Mouse (Mus musculus) kidney, postnatal 0 days (tissue): ENCODE results near the gene Tanc2. TPM values are rescaled to one million over a fixed set of nuclear protein-coding genes. Genes with fewer than 3 reads are reported as not detected.

Source experiments
- ATAC-seq: fragments of 200-750 bp; cut with Nextera tagmentation; replicated peaks from 2 replicates; pipeline ENCODE4 v1.8.0; 2017; ENCODE audit warnings: low read depth, moderate number of reproducible peaks, moderate TSS enrichment, moderate library complexity; ENCODE audit not compliant: low FRiP score
- DNase-seq: peaks from one replicate; pipeline ENCODE4 v3.0.0-alpha.2; 2016; ENCODE audit warnings: low spot score
- H3K27ac ChIP-seq: fragments of 300-500 bp; sonication (generic); 2 replicates; pipeline ENCODE4 v1.5.1; 2014; ENCODE audit warnings: mild to moderate bottlenecking
- H3K27me3 ChIP-seq: fragments of 300-500 bp; sonication (generic); 2 replicates; pipeline ENCODE4 v1.6.1; 2014; ENCODE audit warnings: low read length, mixed read lengths; ENCODE audit not compliant: insufficient read depth
- H3K36me3 ChIP-seq: fragments of 300-500 bp; sonication (generic); 2 replicates; pipeline ENCODE4 v1.6.1; 2014; ENCODE audit warnings: low read length, mixed read lengths; ENCODE audit not compliant: insufficient read depth
- H3K4me1 ChIP-seq: fragments of 300-500 bp; sonication (generic); replicated peaks from 2 replicates; pipeline ENCODE4 v1.6.1; 2014; ENCODE audit warnings: antibody characterized with exemption, low read length, mixed read lengths; ENCODE audit not compliant: insufficient read depth
- H3K4me2 ChIP-seq: fragments of 300-500 bp; sonication (generic); 2 replicates; pipeline ENCODE4 v1.6.1; 2014; ENCODE audit warnings: mild to moderate bottlenecking, low read length, moderate library complexity, mixed read lengths
- H3K4me3 ChIP-seq: fragments of 300-500 bp; sonication (generic); replicated peaks from 2 replicates; pipeline ENCODE4 v1.5.1; 2014; ENCODE audit warnings: low read depth, low read length
- H3K9ac ChIP-seq: fragments of 300-500 bp; sonication (generic); 2 replicates; pipeline ENCODE4 v1.6.1; 2014; ENCODE audit warnings: low read depth, low read length
- H3K9me3 ChIP-seq: fragments of 300-500 bp; sonication (generic); replicated peaks from 2 replicates; pipeline ENCODE4 v1.6.1; 2016; ENCODE audit warnings: low read length, inconsistent platforms, mixed read lengths
- CTCF ChIP-seq: IDR thresholded peaks from 2 replicates; pipeline ENCODE4 v1.5.1; 2016; ENCODE audit warnings: antibody characterized with exemption, low read depth, mild to moderate bottlenecking, moderate library complexity
- WGBS: fragments of 180-500 bp; shearing (Covaris S2); extraction: QIAGEN DNeasy Blood & Tissue Kit; methylation state at CpG from one replicate; pipeline ENCODE4 v1.1.7; 2014; 5-methylcytosine and 5-hydroxymethylcytosine counted together
- polyA plus RNA-seq: library from polyadenylated mRNA; unstranded; fragments of >200 nt; fragmentation: Nextera tagmentation; extraction: Ambion mirVana; gene quantifications from 2 replicates; pipeline ENCODE4 v1.2.1, GENCODE M21; 2015

Gene Tanc2
- polyA plus RNA-seq, 1 experiment from 2014 or later, result 8.8 TPM

DNA sequence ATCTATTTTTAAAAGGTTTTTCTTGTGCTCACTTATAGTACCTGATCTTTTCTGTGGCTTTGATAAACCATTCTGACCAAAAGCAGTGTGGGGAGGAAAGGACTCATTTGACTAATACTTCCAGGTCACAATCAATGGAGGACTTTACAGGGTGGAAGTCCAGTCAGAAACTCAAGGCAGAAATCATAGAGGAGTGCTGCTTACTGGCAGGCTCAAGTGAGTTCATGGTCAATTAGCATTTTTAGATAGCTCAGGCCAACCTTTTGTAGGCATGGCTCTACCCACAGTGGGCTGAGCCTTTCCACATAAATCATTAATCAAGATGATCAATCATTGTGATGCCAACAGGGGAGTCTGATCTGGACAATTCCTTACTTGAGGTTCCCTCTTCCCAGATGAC, 12.4 kb downstream of the Tanc2 start:
- Histone ChIP-seq H3K36me3 (no peaks in the 10 kb centered on the region), H3K9ac (no peak overlapping the region), H3K4me3 (no peak overlapping the region), H3K27me3 (no peaks in the 10 kb centered on the region), H3K27ac (no peak overlapping the region), H3K4me1 (no peaks in the 10 kb centered on the region), H3K9me3 (no peaks in the 10 kb centered on the region), H3K4me2 (no peak overlapping the region)
- DNase-seq (no peak), ATAC-seq (no peak)
- TF ChIP-seq CTCF, result no peak

DNA sequence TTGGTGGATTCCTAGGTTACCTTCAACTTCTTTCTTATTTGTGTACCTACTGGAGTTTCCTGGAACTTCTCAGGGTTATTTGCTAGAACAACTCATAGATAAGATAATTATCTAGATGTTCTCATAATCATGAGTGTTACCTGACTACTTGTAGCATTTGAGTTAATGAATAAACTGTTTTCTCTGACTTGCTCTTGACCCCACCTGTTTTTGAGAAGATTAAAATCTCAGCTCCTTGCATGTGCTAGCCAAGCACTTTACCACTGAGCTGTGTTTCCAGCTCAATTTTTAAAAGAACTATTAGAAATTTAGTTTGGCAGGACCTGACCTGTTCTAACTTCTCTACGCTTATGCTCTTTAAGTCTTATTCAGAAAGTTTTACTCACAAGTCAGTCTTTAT, 36.4 kb downstream of the Tanc2 start:
- no peaks in the 10 kb centered on the region for H3K36me3 ChIP-seq
- no peak overlapping the region for H3K9ac ChIP-seq
- no peaks in the 10 kb centered on the region for H3K9me3 ChIP-seq
- no peak overlapping the region for H3K4me2 ChIP-seq
- TF ChIP-seq CTCF, result no peak
- H3K27ac ChIP-seq, result no peak overlapping the region; the same call in 1 of the 2 replicates
- no peaks in the 10 kb centered on the region for H3K4me1 ChIP-seq
- DNase-seq, result no peak
- H3K4me3 ChIP-seq, result no peak overlapping the region
- no peaks in the 10 kb centered on the region for H3K27me3 ChIP-seq
- WGBS, result 79% methylated on average over 1 of the region's 1 CpGs
- ATAC-seq, result no peak

- no peak overlapping the region for H3K4me2 ChIP-seq
- DNase-seq (no peak), ATAC-seq (no peak)
- H3K27ac ChIP-seq, result no peak overlapping the region
- H3K4me1 ChIP-seq, result no peaks in the 10 kb centered on the region
- no peaks in the 10 kb centered on the region for H3K9me3 ChIP-seq
- peak; percentile 46 for TF ChIP-seq CTCF
- H3K9ac ChIP-seq, result no peak overlapping the region
- no peaks in the 10 kb centered on the region for H3K36me3 ChIP-seq
- no peak overlapping the region for H3K4me3 ChIP-seq
- no peaks in the 10 kb centered on the region for H3K27me3 ChIP-seq
Measured at GRCm38 (mm10) chr11:105643995-105644394, 54.2 kb downstream of the Tanc2 start.

GRCm38 (mm10) chr11:105648026-105648425, 58.2 kb downstream of the Tanc2 start:
- WGBS, result 95% methylated on average over 2 of the region's 2 CpGs
- no peak for TF ChIP-seq CTCF
- DNase-seq, result no peak

DNA sequence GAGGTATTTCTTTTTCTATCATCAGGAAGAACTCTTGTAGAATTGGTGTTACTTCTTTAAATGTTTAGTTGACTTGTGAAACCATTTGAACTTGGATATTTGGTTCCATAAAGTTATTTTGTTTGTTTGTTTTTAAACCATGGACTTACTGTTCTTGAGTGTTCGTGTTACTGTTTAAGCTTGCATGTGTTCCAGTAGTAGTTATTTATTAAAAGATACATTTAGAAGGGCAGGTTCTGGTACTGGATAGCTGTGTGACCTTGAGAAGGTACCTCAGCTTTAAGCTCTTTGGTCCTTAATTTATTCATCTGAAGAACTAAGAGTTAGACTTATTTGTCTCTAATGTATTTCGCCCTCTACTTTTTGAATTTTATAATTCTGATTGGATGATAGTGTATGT, 64.8 kb downstream of the Tanc2 start:
- H3K9ac ChIP-seq, result no peak overlapping the region
- no peaks in the 10 kb centered on the region for H3K4me1 ChIP-seq
- TF ChIP-seq CTCF, result no peak
- H3K4me2 ChIP-seq, result no peak overlapping the region
- 81% methylated on average over 2 of the region's 2 CpGs for WGBS
- no peak for ATAC-seq
- H3K9me3 ChIP-seq, result no peaks in the 10 kb centered on the region
- no peak overlapping the region for H3K27ac ChIP-seq
- no peak for DNase-seq
- no peaks in the 10 kb centered on the region for H3K36me3 ChIP-seq
- H3K27me3 ChIP-seq, result no peaks in the 10 kb centered on the region
- H3K4me3 ChIP-seq, result no peak overlapping the region

More at GRCm38 (mm10) chr11:105648026-105648425, 58.2 kb downstream of the Tanc2 start:
- Histone ChIP-seq H3K27ac (no peak overlapping the region), H3K9me3 (no peaks in the 10 kb centered on the region), H3K9ac (no peak overlapping the region), H3K27me3 (no peaks in the 10 kb centered on the region), H3K36me3 (no peaks in the 10 kb centered on the region), H3K4me2 (no peak overlapping the region), H3K4me1 (no peaks in the 10 kb centered on the region), H3K4me3 (no peak overlapping the region)
- ATAC-seq, result no peak

DNA sequence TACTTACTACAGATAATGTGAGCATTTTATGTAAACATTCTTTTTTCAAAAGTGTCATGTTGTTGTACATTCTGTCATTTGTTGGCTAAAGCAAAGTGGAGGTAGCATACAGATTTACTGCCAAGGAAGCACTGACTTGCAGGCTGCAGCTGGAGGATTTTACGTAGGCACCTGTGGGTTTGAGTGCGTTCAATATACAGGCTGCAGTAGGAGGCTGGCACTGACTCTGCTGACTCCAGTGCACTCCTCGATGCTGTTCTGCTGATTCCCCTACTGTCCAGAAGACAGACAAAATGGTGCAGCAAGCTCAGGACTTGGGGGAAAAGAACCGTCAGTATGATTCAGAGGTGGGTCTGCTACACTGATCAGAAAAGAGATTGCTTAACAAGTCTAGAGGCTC, 65.5 kb downstream of the Tanc2 start:
- Histone ChIP-seq H3K36me3 (no peaks in the 10 kb centered on the region), H3K9ac (no peak overlapping the region), H3K27ac (no peak overlapping the region), H3K4me3 (no peak overlapping the region), H3K4me1 (no peaks in the 10 kb centered on the region), H3K27me3 (no peaks in the 10 kb centered on the region), H3K4me2 (no peak overlapping the region), H3K9me3 (no peaks in the 10 kb centered on the region)
- TF ChIP-seq CTCF, result no peak
- no peak for DNase-seq
- no peak for ATAC-seq
- WGBS, result 67% methylated on average over 4 of the region's 4 CpGs

DNA sequence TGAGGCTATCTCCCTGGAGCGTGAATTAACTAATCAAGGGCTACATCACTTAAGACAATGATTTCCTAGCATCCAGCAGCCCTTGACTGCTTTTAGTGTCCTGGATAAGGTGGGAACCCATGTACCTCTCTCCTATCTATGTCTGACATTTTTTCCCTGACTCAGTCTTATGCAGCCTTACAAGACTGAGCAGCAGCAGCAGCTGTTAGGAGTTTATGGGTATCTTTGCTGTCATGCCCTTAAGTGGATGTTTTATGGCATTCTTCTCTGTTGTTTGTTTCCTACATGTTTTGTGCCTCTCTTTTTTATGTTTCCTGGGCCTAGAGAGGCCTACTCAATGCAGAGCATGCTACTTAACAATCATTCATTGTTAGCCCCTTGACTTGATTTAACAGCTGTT, 78.1 kb downstream of the Tanc2 start:
- 67% methylated on average over 1 of the region's 1 CpGs for WGBS
- TF ChIP-seq CTCF, result no peak
- no peaks in the 10 kb centered on the region for H3K9me3 ChIP-seq
- no peak overlapping the region for H3K4me3 ChIP-seq
- H3K4me2 ChIP-seq, result no peak overlapping the region
- H3K27me3 ChIP-seq, result no peaks in the 10 kb centered on the region
- H3K9ac ChIP-seq, result no peak overlapping the region
- peak; percentile 39 for DNase-seq
- H3K4me1 ChIP-seq, result no peaks in the 10 kb centered on the region
- no peaks in the 10 kb centered on the region for H3K36me3 ChIP-seq
- H3K27ac ChIP-seq, result no peak overlapping the region
- ATAC-seq, result no peak
